Mouse (Mus musculus): ENCODE data around the gene Gm13289. TPM values are rescaled to one million over a fixed set of nuclear protein-coding genes. Genes with fewer than 3 reads are reported as not detected.
A peak's percentile ranks its signal among the peaks of the same experiment; 100 is the strongest.
"Not testable (repeated sequence)": the region's sequence is repeated elsewhere in the genome, so short reads cannot be mapped to it uniquely, and the experiment has no call there.

Gm13289 gene
- total and polyA plus RNA-seq, 3 experiments: not detected

DNA sequence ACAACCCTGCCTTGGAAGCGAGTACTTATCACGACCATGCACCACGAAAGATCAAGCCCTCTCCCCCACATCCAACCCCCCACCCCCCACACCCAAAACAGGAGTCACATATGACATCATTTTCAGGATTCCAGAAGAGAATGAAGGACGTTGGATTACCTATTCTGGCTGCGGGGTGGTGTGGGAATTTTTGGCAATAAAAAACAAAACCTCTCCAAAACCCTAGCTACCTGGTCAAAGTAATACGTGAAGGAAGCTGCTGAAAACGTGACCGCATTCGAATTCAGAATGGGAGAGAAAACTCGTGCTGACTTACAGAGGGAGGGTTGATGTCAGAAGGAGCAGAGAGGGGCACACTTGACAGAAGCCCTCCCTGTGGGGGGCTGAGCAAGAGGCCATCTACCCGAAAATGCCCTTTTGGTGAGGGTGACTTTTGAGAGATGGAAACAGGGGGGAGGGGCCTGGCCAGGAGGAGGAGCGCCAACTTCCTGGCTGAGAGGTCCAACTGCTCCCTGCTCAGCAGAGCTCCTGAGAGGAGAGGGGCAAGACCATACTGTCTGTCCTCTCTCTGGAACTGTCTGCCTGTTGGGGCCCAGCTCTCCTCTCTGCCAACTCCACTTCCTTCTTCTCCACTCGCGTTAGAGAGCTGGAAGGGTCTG, 17.0 kb upstream of the Gm13289 start, which contains the start of gene Gm13283:
Gene Gm13283 (plus strand): TSS at position 510 of the 659 bp plus-strand sequence.
- H3K27me3 ChIP-seq (replicated peaks); H3K36me3 ChIP-seq (replicated peaks in 1 of 2; ENCODE audit: control insufficient read depth in 1 of 2, insufficient read depth in 1 of 2, low read length in 1 of 2); H3K9me3 ChIP-seq (replicated peaks; ENCODE audit: low read length); H3K27ac ChIP-seq (ENCODE audit: insufficient read depth, low read depth); H3K4me1 ChIP-seq (ENCODE audit: control insufficient read depth in 1 of 2, insufficient read depth in 2 of 2); in situ Hi-C loops (cut with MboI; ENCODE audit: low pct_ligation_motif_present, low pct_unique_long_range_greater_than_20kb, low sequenced_read_pairs); dilution Hi-C loops (cut with MboI; ENCODE audit: extremely low pct_ligation_motif_present, extremely low pct_unique_long_range_greater_than_20kb, low sequenced_read_pairs); DNase-seq (ENCODE audit: extremely low read depth); H3K79me2 ChIP-seq (replicated peaks; ENCODE audit: control insufficient read depth, extremely low read depth, insufficient read depth, poor library complexity, severe bottlenecking): not testable (repeated sequence)
- H3K4me2 ChIP-seq (ENCODE audit: insufficient read depth, low read depth, poor library complexity, severe bottlenecking): peak within 1 kb of the TSS; percentile 56; the same call in 1 of the 2 replicates
- peak within 1 kb of the TSS; percentile 60; the same call in 1 of the 2 replicates for H3K9ac ChIP-seq (ENCODE audit: insufficient read depth, low read depth)
- peak; percentile 32; the same call in 1 of the 2 replicates for TF ChIP-seq ZMIZ1 (IDR thresholded peaks at IDR 0.05; ENCODE audit: low read depth, low read length)
- peak; percentile 34; the same call in 1 of the 2 replicates for TF ChIP-seq BHLHE40 (IDR thresholded peaks at IDR 0.05; ENCODE audit: low read depth, low read length)
- H3K4me3 ChIP-seq (replicated peaks in 1 of 3; ENCODE audit: low read depth in 2 of 3, low read length in 2 of 3, poor library complexity in 1 of 3): peak within 1 kb of the TSS in 1 of 3 experiments; percentile 63

DNA sequence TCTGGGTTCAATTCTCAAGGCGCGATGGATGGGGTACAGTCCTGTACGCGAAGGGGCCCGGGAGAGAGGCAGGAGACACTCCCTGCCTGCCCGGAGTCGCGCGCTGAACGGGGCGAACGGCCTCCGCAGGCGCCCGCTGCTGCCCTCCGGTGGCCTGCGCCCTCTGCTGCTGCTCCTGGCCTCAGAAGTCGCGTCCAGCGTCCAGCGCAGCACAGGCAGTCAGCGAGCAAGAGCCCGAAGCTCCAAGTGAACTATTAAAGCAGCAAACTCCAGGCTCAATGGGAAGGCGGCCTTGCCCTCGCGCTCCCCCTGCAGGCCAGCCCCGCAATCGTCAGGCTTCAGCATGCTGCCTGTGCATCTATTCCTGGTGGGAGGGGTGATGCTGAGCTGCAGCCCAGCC, 16.3 kb upstream of the Gm13289 start:
- H3K27me3 ChIP-seq (replicated peaks); H3K4me1 ChIP-seq (ENCODE audit: control insufficient read depth in 1 of 2, insufficient read depth in 2 of 2); H3K9me3 ChIP-seq (replicated peaks; ENCODE audit: low read length); H3K36me3 ChIP-seq (replicated peaks in 1 of 2; ENCODE audit: control insufficient read depth in 1 of 2, insufficient read depth in 1 of 2, low read length in 1 of 2); H3K27ac ChIP-seq (ENCODE audit: insufficient read depth, low read depth); in situ Hi-C loops (cut with MboI; ENCODE audit: low pct_ligation_motif_present, low pct_unique_long_range_greater_than_20kb, low sequenced_read_pairs); H3K79me2 ChIP-seq (replicated peaks; ENCODE audit: control insufficient read depth, extremely low read depth, insufficient read depth, poor library complexity, severe bottlenecking); dilution Hi-C loops (cut with MboI; ENCODE audit: extremely low pct_ligation_motif_present, extremely low pct_unique_long_range_greater_than_20kb, low sequenced_read_pairs): not testable (repeated sequence)
- TF ChIP-seq UBTF (IDR thresholded peaks at IDR 0.05; ENCODE audit: low read depth, low read length) (0 out of 2 replicates have a peak, but pooled peaks have one; percentile 42), CTCF (conservative IDR thresholded peaks at IDR 0.05 in 1 of 2, IDR thresholded peaks at IDR 0.05 in 1 of 2; ENCODE audit: low read depth in 2 of 2, low read length in 2 of 2) (peak in 1 of 2 experiments; percentile 42; a peak in 2 of 4 replicates)
- H3K4me2 ChIP-seq (ENCODE audit: insufficient read depth, low read depth, poor library complexity, severe bottlenecking): peak overlapping the region; percentile 56; the same call in 1 of the 2 replicates
- DNase-seq (ENCODE audit: extremely low read depth): peak; percentile 56
- peak overlapping the region; percentile 60; the same call in 1 of the 2 replicates for H3K9ac ChIP-seq (ENCODE audit: insufficient read depth, low read depth)
- H3K4me3 ChIP-seq (replicated peaks in 1 of 3; ENCODE audit: low read depth in 2 of 3, low read length in 2 of 3, poor library complexity in 1 of 3): peak overlapping the region in 1 of 3 experiments; percentile 63

DNA sequence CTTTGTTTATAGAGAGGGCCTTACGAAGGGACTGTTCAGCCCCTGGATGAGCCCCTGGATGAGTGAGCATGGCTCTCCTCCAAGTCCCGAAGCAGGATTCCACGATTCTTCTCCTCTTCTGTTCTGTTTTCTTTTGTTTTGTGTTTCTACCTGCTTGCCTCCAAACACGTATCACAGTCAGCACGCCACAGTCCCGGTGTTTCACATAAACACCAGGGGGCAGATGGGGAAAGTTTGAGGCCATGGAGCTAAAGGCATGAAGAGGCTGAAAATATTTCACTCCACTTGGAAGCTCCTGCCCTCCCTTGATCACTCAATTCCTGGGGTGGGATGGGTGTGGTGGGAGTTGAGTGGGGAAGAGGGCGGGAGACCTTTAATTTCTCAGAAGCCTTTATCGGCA, 14.9 kb upstream of the Gm13289 start:
- H3K4me1 ChIP-seq (ENCODE audit: control insufficient read depth in 1 of 2, insufficient read depth in 2 of 2); H3K9ac ChIP-seq (ENCODE audit: insufficient read depth, low read depth); H3K27ac ChIP-seq (ENCODE audit: insufficient read depth, low read depth); DNase-seq (ENCODE audit: extremely low read depth); H3K4me3 ChIP-seq (replicated peaks in 1 of 3; ENCODE audit: low read depth in 2 of 3, low read length in 2 of 3, poor library complexity in 1 of 3); H3K27me3 ChIP-seq (replicated peaks); H3K4me2 ChIP-seq (ENCODE audit: insufficient read depth, low read depth, poor library complexity, severe bottlenecking); H3K36me3 ChIP-seq (replicated peaks in 1 of 2; ENCODE audit: control insufficient read depth in 1 of 2, insufficient read depth in 1 of 2, low read length in 1 of 2); H3K9me3 ChIP-seq (replicated peaks; ENCODE audit: low read length); H3K79me2 ChIP-seq (replicated peaks; ENCODE audit: control insufficient read depth, extremely low read depth, insufficient read depth, poor library complexity, severe bottlenecking); in situ Hi-C loops (cut with MboI; ENCODE audit: low pct_ligation_motif_present, low pct_unique_long_range_greater_than_20kb, low sequenced_read_pairs); dilution Hi-C loops (cut with MboI; ENCODE audit: extremely low pct_ligation_motif_present, extremely low pct_unique_long_range_greater_than_20kb, low sequenced_read_pairs): not testable (repeated sequence)

DNA sequence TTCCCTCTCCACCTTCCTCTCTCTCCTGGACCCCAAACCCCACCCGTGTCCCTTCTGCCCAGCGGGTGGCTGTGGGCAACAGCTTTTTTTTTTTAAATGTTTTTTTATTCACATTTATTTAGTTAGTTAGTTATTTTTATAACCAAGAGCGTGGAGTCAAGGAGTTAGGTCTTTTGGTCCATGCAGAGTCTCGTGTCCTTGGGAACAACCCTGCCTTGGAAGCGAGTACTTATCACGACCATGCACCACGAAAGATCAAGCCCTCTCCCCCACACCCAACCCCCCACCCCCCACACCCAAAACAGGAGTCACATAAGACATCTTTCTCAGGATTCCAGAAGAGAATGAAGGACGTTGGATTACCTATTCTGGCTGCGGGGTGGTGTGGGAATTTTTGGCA, 14.4 kb upstream of the Gm13289 start:
- H3K36me3 ChIP-seq (replicated peaks in 1 of 2; ENCODE audit: control insufficient read depth in 1 of 2, insufficient read depth in 1 of 2, low read length in 1 of 2); H3K27me3 ChIP-seq (replicated peaks); in situ Hi-C loops (cut with MboI; ENCODE audit: low pct_ligation_motif_present, low pct_unique_long_range_greater_than_20kb, low sequenced_read_pairs); H3K4me3 ChIP-seq (replicated peaks in 1 of 3; ENCODE audit: low read depth in 2 of 3, low read length in 2 of 3, poor library complexity in 1 of 3); H3K79me2 ChIP-seq (replicated peaks; ENCODE audit: control insufficient read depth, extremely low read depth, insufficient read depth, poor library complexity, severe bottlenecking); H3K27ac ChIP-seq (ENCODE audit: insufficient read depth, low read depth); dilution Hi-C loops (cut with MboI; ENCODE audit: extremely low pct_ligation_motif_present, extremely low pct_unique_long_range_greater_than_20kb, low sequenced_read_pairs); H3K9ac ChIP-seq (ENCODE audit: insufficient read depth, low read depth); H3K4me1 ChIP-seq (ENCODE audit: control insufficient read depth in 1 of 2, insufficient read depth in 2 of 2); DNase-seq (ENCODE audit: extremely low read depth); H3K9me3 ChIP-seq (replicated peaks; ENCODE audit: low read length): not testable (repeated sequence)
- peak overlapping the region; percentile 85; the same call in 1 of the 2 replicates for H3K4me2 ChIP-seq (ENCODE audit: insufficient read depth, low read depth, poor library complexity, severe bottlenecking)
